Mouse (Mus musculus): ENCODE results near the gene Mobp. TPM values are rescaled to one million over a fixed set of nuclear protein-coding genes. Genes with fewer than 3 reads are reported as not detected.
A peak's percentile ranks its signal among the peaks of the same experiment; 100 is the strongest.
"Not testable (repeated sequence)": the region's sequence is repeated elsewhere in the genome, so short reads cannot be mapped to it uniquely, and the experiment has no call there.

Mobp gene
- not detected for total RNA-seq (2018; cell fraction: chromatin; rRNA removed)
- not detected for total RNA-seq (2018; cell fraction: cytosol; rRNA removed)
- not detected for total RNA-seq (2018; cell fraction: nucleus; rRNA removed)
- polyA plus RNA-seq (2018): not detected in 3 replicates

- Histone ChIP-seq H3K27ac (no peak within 1 kb of the TSS), H3K36me3 (ENCODE audit: inconsistent target) (no peaks in the 10 kb centered on the region), H3K4me3 (ENCODE audit: inconsistent target) (no peak within 1 kb of the TSS), H3K79me2 (ENCODE audit: inconsistent target) (no peaks in the 10 kb centered on the region)
- 88% methylated on average over 11 of the region's 11 CpGs for WGBS (ENCODE audit: missing documents)
These were observed at the start of gene Mobp for GRCm38 (mm10) chr9:120149222-120149828. Mobp (plus strand) TSS chr9:120149707.

- H3K36me3 ChIP-seq (ENCODE audit: inconsistent target): no peaks in the 10 kb centered on the region
- no peaks in the 10 kb centered on the region for H3K79me2 ChIP-seq (ENCODE audit: inconsistent target)
- WGBS (ENCODE audit: missing documents): 77% methylated on average over 2 of the region's 2 CpGs
- H3K27ac ChIP-seq: no peak overlapping the region
- no peak overlapping the region for H3K4me3 ChIP-seq (ENCODE audit: inconsistent target)
These were observed 48.3 kb upstream of the Mobp start for GRCm38 (mm10) chr9:120101165-120101564.

- peaks cover 30% of the 10 kb centered on the region for H3K79me2 ChIP-seq (ENCODE audit: inconsistent target)
- H3K27ac ChIP-seq; H3K4me3 ChIP-seq (ENCODE audit: inconsistent target); H3K36me3 ChIP-seq (ENCODE audit: inconsistent target): not testable (repeated sequence)
- WGBS (ENCODE audit: missing documents): 93% methylated on average over 12 of the region's 12 CpGs
These were observed 40.6 kb upstream of the Mobp start for GRCm38 (mm10) chr9:120108953-120109352.

GRCm38 (mm10) chr9:120110211-120111018, 39.1 kb upstream of the Mobp start, which contains the start of gene Slc25a38:
Slc25a38 (plus strand) TSS chr9:120110374.
- Histone ChIP-seq H3K36me3 (ENCODE audit: inconsistent target) (no peaks in the 10 kb centered on the region), H3K4me3 (ENCODE audit: inconsistent target) (peak within 1 kb of the TSS; percentile 51), H3K27ac (peak within 1 kb of the TSS; percentile 40; the same call in 1 of the 2 replicates), H3K79me2 (ENCODE audit: inconsistent target) (peaks cover 45% of the 10 kb centered on the region)
- under 1% methylated on average over 61 of the region's 62 CpGs for WGBS (ENCODE audit: missing documents)

- WGBS (ENCODE audit: missing documents): 72% methylated on average over 14 of the region's 15 CpGs
- Histone ChIP-seq H3K36me3 (ENCODE audit: inconsistent target) (no peaks in the 10 kb centered on the region), H3K79me2 (ENCODE audit: inconsistent target) (peaks cover 50% of the 10 kb centered on the region), H3K4me3 (ENCODE audit: inconsistent target) (peak overlapping the region; percentile 51), H3K27ac (no peak overlapping the region)
These were observed 38.2 kb upstream of the Mobp start for GRCm38 (mm10) chr9:120111156-120111945.

- 94% methylated on average over 6 of the region's 6 CpGs for WGBS (ENCODE audit: missing documents)
- Histone ChIP-seq H3K27ac (no peak overlapping the region), H3K79me2 (ENCODE audit: inconsistent target) (peaks cover 50% of the 10 kb centered on the region), H3K4me3 (ENCODE audit: inconsistent target) (no peak overlapping the region), H3K36me3 (ENCODE audit: inconsistent target) (no peaks in the 10 kb centered on the region)
These were observed 37.0 kb upstream of the Mobp start for GRCm38 (mm10) chr9:120112472-120112871.

- Histone ChIP-seq H3K36me3 (ENCODE audit: inconsistent target) (no peaks in the 10 kb centered on the region), H3K27ac (no peak overlapping the region), H3K79me2 (ENCODE audit: inconsistent target) (peaks cover 50% of the 10 kb centered on the region), H3K4me3 (ENCODE audit: inconsistent target) (no peak overlapping the region)
- 98% methylated on average over 5 of the region's 7 CpGs for WGBS (ENCODE audit: missing documents)
These were observed 36.1 kb upstream of the Mobp start for GRCm38 (mm10) chr9:120113456-120113855.

GRCm38 (mm10) chr9:120114051-120114788, 35.3 kb upstream of the Mobp start:
- peaks cover 50% of the 10 kb centered on the region for H3K79me2 ChIP-seq (ENCODE audit: inconsistent target)
- H3K4me3 ChIP-seq (ENCODE audit: inconsistent target): no peak overlapping the region
- no peaks in the 10 kb centered on the region for H3K36me3 ChIP-seq (ENCODE audit: inconsistent target)
- H3K27ac ChIP-seq: no peak overlapping the region
- WGBS (ENCODE audit: missing documents): 93% methylated on average over 17 of the region's 17 CpGs

DNA sequence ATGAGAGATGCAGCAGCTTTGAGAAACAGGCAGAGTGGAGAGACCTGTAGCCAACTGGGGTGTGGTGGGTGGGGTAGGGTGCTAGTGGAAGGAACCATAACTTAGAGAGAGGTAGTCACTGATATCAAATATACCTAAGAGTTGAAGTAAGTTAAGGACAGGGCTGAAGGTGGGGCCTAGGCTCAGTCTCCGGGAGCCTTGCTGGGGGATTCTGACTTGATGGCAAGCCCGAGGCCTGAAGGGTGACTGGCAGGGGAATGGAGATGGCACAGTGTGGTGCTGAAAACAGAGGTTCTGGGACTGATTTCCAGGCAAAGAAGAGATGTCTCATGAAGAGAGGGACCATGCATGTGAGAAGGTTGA, 34.7 kb upstream of the Mobp start:
- Histone ChIP-seq H3K79me2 (ENCODE audit: inconsistent target) (peaks cover 50% of the 10 kb centered on the region), H3K36me3 (ENCODE audit: inconsistent target) (no peaks in the 10 kb centered on the region), H3K4me3 (ENCODE audit: inconsistent target) (no peak overlapping the region), H3K27ac (no peak overlapping the region)
- WGBS (ENCODE audit: missing documents): 89% methylated on average over 2 of the region's 2 CpGs

GRCm38 (mm10) chr9:120115580-120115979, 33.9 kb upstream of the Mobp start:
- 76% methylated on average over 5 of the region's 5 CpGs for WGBS (ENCODE audit: missing documents)
- peak overlapping the region; percentile 84 for H3K27ac ChIP-seq
- peaks cover 50% of the 10 kb centered on the region for H3K79me2 ChIP-seq (ENCODE audit: inconsistent target)
- H3K36me3 ChIP-seq (ENCODE audit: inconsistent target): peaks cover 4% of the 10 kb centered on the region; the same call in 1 of the 2 replicates
- no peak overlapping the region for H3K4me3 ChIP-seq (ENCODE audit: inconsistent target)

DNA sequence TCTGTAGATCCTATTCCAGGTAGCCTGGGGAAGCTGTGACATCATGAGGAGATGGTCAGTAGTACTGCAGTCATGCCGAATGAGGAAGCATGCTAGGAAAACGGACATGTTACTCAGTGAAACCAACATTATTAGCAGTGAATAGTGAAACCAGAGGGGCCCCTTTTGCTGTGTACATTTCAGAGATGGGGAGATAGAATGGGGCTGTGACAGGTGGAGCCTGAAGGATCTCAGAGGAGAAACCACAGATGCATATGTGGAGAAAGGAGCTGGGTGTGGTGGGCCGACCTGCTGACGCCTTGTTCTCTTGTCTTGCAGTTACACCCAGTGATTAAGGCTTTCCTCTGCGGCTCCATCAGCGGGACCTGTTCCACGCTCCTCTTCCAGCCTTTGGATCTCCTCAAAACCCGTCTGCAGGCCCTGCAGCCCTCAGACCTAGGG, 33.3 kb upstream of the Mobp start:
- H3K79me2 ChIP-seq (ENCODE audit: inconsistent target): peaks cover 46% of the 10 kb centered on the region
- peaks cover 10% of the 10 kb centered on the region for H3K36me3 ChIP-seq (ENCODE audit: inconsistent target)
- H3K27ac ChIP-seq: peak overlapping the region; percentile 84
- no peak overlapping the region for H3K4me3 ChIP-seq (ENCODE audit: inconsistent target)
- WGBS (ENCODE audit: missing documents): 35% methylated on average over 8 of the region's 8 CpGs

- H3K36me3 ChIP-seq (ENCODE audit: inconsistent target): peaks cover 25% of the 10 kb centered on the region
- peak overlapping the region; percentile 84 for H3K27ac ChIP-seq
- peaks cover 26% of the 10 kb centered on the region for H3K79me2 ChIP-seq (ENCODE audit: inconsistent target)
- no peak overlapping the region for H3K4me3 ChIP-seq (ENCODE audit: inconsistent target)
- WGBS (ENCODE audit: missing documents): 11% methylated on average over 4 of the region's 4 CpGs
These were observed 31.3 kb upstream of the Mobp start for GRCm38 (mm10) chr9:120118212-120118611.

DNA sequence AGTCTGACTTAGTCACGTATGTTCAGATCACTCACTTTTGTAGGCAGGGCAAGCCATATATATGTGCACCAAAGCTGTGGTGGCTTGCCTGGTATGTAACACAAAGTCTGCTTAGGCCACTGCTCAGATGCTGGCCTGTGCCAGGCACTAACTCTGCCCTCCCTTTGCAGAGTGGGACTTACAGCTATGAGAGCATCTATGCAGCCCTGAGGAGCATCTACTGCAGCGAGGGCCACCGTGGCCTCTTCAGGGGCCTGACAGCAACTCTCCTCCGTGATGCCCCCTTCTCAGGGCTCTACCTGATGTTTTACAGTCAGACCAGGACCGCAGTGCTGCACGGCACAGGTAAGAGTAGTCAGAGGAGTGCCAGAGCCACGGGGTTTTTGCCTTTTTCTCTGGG, 29.0 kb upstream of the Mobp start:
- WGBS (ENCODE audit: missing documents): 93% methylated on average over 7 of the region's 7 CpGs

GRCm38 (mm10) chr9:120126868-120127267, 22.6 kb upstream of the Mobp start:
- 65% methylated on average over 11 of the region's 11 CpGs for WGBS (ENCODE audit: missing documents)
- peak overlapping the region; percentile 28 for H3K4me3 ChIP-seq (ENCODE audit: inconsistent target)
- peaks cover 17% of the 10 kb centered on the region for H3K79me2 ChIP-seq (ENCODE audit: inconsistent target)
- H3K36me3 ChIP-seq (ENCODE audit: inconsistent target): peaks cover 44% of the 10 kb centered on the region
- H3K27ac ChIP-seq: peak overlapping the region; percentile 63

More for the DNA sequence above, 29.0 kb upstream of the Mobp start:
- Histone ChIP-seq H3K27ac (no peak overlapping the region), H3K36me3 (ENCODE audit: inconsistent target) (peaks cover 35% of the 10 kb centered on the region), H3K4me3 (ENCODE audit: inconsistent target) (no peak overlapping the region), H3K79me2 (ENCODE audit: inconsistent target) (peaks cover 4% of the 10 kb centered on the region; the same call in 1 of the 2 replicates)
